Mouse (Mus musculus) v-Abl transformed pro-B cells (cell line): ENCODE results near the gene Sucla2.
"Not testable (repeated sequence)": the region's sequence is repeated elsewhere in the genome, so short reads cannot be mapped to it uniquely, and the experiment has no call there.

Source experiments
- in situ Hi-C, 2 experiments: fragments of 400-800 bp; cut with MboI; formaldehyde crosslinking; loops; one replicate each; pipeline ENCODE4 v1.15.1; 2025; ENCODE audit not compliant: unreplicated experiment in 2 of 2

Gene Sucla2

DNA sequence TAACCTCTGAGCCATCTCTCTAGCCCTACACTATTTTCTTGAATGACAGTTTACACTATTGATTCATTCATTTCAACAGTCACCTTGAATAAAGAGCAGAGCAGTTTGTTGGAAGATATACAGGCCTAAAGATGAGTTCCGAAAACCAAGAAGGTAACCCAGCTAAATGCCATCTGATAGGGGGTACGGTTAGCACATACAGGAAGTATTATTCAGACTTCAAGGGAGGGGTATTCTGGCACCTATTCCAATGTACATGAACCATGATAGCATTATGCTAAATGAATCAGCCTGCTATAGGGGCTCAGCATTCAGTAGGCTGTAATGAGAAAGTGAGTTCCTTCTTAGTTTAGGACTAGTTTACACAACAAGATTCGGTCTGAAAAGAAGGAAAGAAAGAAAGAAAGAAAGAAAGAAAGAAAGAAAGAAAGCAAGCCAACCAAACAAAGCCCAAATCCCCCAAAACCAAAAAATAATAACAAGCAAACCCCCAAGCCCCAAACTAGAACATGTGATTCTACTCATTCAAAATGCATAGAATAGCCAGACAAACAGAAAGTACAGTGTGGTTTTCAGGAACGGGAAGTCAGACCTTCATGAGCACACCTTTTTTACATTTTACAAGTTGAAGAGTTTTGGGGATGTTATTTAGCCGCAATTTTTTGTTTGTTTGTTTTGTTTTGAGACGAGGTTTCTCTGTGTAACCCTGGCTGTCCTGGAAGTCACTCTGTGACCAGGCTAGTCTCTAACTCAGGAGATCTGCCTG, 16.3 kb upstream of the Sucla2 start:
- in situ Hi-C loops: no loop called here

- in situ Hi-C loops: no loop called here
These were observed 15.2 kb upstream of the Sucla2 start, which contains the start of gene Med4 for GRCm38 (mm10) chr14:73509765-73510423. Med4 (plus strand) TSS chr14:73510025.

- in situ Hi-C loops: loop anchor here (10.0 kb wide), 3 partner anchors 1121 to 1191 kb away; partner anchors contain the start of gene Htr2a (in 1 of the 2)
These were observed 983 bp upstream of the Sucla2 start for GRCm38 (mm10) chr14:73524136-73524535.

GRCm38 (mm10) chr14:73528661-73529060, 3.5 kb downstream of the Sucla2 start:
- in situ Hi-C loops: loop anchor here (10.0 to 25.0 kb wide), 5 partner anchors 1116 to 1484 kb away; partner anchors contain the start of genes Htr2a (in 1 of the 2) and Rubcnl (in 1 of the 2)

DNA sequence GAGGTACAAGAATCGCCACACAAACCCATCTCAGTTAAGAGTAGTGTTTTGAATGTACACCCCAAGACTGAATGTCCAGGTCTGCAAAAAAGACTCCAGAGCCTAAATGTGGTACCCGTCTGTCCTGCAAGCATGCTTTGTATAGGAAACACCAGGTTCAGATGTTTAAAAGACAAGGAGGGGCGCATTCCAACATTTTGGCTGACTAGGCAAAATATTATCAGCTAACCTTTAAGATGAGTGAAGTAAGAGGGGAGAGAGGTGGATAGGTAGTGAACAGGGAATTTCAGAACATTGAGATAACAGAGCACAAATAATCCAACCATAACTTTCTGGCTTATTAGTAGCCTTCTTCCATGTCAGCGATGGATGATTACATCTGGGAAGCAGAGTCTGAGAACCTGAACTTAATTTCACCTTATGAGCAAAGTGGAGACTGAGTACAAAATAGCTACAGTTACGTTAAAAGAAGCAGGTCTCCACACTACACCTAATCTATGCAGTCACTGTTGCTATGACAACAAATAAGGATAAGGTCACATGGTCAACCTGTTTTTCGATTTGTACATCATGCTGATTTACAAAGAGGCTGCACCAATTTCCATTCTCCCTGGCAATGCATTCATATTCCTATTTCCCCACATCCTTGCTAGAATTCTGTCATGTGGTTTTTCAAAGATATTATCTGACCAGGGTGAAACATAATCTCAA, 8.8 kb downstream of the Sucla2 start:
- in situ Hi-C loops: loop anchor here (25.0 kb wide), 2 partner anchors 1453 to 1478 kb away; partner anchors contain the start of gene Rubcnl (in 1 of the 2)

DNA sequence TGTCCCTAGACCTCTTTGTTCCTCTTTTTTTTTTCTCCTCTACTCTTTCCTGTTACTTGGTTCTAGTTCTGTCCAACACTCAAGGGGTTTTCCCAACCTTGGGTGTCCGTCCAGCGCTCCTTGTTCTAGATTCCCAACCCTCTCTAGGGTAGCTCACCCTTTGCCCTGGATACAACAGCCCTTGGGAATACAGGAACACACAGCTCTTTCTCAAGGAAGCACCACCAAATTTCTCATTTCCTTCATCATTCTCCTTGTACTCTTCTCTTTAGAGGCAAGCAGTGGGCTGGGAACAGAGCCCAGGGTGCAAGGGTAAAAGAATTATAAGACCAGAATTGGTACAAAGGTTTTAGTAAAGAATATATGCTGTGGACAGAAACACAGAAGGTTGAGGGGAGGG, 10.5 kb downstream of the Sucla2 start:
- in situ Hi-C loops: loop anchor here (25.0 kb wide), 2 partner anchors 1452 to 1477 kb away; partner anchors contain the start of gene Rubcnl (in 1 of the 2)

- in situ Hi-C loops: loop anchor here (25.0 kb wide), 2 partner anchors 1444 to 1469 kb away; partner anchors contain the start of gene Rubcnl (in 1 of the 2)
These were observed 18.7 kb downstream of the Sucla2 start for GRCm38 (mm10) chr14:73543781-73544180.

- in situ Hi-C loops: loop anchor here (25.0 kb wide), 2 partner anchors 1440 to 1465 kb away; partner anchors contain the start of gene Rubcnl (in 1 of the 2)
These were observed 21.9 kb downstream of the Sucla2 start for GRCm38 (mm10) chr14:73547034-73547433.

- in situ Hi-C loops: loop anchor here (25.0 kb wide), 2 partner anchors 1439 to 1464 kb away; partner anchors contain the start of gene Rubcnl (in 1 of the 2)
These were observed 22.9 kb downstream of the Sucla2 start, which contains the start of gene Nudt15 for GRCm38 (mm10) chr14:73548051-73548450. Nudt15 (minus strand) TSS chr14:73548242.

- in situ Hi-C loops: no loop called here
These were observed 25.2 kb downstream of the Sucla2 start for GRCm38 (mm10) chr14:73550291-73550690.

DNA sequence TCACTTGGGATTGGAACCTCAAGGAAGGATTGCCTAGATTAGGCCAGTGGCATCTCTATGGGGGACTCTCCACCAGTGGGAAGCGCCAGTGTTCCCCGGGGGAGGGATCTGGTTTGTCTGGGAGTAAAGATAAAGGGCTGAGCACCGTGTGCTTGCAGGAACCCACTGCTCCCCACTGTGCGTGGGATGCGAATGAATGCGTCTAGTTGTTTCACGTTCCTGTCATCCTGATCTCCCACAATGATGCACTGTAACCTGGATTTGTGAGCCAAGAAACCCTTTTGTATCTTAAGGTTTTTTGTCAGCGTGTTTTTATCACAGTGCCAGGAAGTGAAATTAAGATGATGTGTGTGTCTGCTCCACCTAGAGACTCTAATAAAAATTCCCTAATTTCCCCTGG, 25.6 kb downstream of the Sucla2 start:
- in situ Hi-C loops: no loop called here

DNA sequence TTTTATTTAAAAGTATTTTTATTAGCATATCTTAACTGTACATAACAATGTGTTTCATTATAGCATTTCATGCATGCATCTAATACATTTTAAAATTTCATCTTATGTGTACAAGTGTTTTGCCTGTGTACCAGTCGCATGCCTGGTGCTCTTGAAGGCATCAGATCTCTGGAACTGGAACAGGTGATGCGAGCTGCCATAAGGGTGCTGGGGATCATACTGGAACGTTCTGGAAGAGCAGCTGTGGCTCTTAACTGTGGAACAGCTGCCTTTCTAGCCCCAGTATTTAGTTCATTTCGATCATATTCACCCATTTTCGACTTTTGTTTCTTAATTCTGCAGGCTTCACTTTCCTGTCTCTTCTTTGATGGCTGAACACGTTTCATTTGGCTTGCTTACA, 26.0 kb downstream of the Sucla2 start:
- in situ Hi-C loops: no loop called here

DNA sequence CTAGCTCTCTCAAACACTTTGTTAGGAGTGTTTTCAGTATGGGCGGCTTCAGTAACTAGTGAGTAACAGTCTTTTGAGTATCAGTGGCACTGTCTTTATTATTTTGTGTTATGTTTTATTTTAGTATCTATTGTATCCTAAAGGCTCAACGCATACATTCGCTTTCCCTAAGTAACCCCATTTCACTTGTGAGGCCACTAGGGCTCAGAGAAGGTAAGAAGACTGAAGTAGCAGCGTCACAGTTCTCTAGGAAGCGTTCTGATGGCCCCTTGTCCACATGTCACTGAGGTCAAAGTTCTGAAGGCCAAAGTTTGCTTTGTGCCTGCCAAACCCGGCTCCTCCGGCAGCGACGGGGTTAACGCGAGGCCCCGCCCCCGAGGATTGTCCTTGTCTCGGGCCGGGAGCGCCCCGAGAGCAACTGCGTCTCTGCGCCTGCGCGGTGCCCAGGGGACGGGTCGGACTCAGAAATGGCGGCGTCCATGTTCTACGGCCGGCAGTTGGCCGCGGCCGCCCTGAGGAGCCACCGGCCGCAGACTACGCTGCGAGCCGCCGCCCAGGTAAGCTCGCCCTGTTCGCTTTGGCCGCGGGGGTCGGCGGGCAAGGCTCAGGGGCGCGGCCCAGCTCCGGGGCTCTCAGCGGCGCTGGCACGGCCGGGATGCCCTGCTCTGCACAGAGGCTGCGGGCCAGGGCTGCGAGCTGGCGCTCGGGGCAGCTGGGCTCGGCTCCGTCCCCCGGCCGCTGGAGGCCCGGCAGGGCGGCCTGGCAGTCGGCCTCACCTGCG, 27.4 kb downstream of the Sucla2 start:
- in situ Hi-C loops: no loop called here

DNA sequence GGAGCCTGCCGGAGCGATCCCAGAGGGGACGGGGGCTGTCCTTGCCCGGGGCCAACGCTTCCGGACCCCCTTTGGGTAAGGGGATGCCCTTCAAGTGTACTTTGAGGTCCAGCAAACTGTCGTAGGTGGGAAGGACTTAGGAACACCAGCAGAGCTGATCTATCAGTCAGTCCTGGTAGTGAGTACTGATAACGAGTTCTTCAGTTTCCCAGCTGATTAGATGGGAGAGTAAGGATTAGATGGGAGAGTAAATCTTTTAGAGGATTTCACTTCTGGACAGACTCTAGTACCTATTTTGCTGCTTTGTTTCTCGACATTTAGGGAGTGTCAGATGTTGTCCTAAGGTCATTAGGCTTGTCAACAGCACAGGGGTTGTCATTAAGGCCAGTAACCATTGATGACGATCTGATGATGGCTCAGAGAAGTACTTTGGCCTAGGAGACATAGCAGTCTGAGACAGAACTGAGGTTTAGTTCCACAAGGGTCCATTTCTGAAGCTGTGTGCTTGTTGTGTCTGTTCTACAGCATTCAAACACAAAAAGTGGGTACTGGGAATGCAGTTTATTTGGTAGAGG, 28.1 kb downstream of the Sucla2 start:
- in situ Hi-C loops: no loop called here

GRCm38 (mm10) chr14:73569831-73570230, 44.7 kb downstream of the Sucla2 start:
- in situ Hi-C loops: not testable (repeated sequence)

- in situ Hi-C loops: no loop called here
These were observed 46.0 kb downstream of the Sucla2 start for GRCm38 (mm10) chr14:73571143-73571542.

DNA sequence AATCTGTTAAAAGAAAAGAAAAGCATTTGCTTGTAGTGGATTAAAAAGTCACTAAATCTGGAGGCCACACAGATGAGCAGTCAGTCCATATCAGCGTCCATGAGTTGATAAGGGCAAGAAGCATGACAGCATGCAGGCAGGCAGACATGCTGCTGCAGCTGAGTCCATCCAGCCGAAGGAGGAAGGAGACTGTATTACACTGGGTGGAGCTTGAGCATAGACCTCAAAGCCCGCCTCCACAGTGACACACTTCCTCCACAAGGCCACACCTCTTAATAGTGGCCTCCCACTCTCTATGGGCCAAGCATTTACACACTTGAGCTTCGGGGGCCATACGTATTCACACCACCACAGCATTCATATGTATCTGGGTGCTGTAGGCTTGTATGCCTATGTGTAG, 48.9 kb downstream of the Sucla2 start:
- in situ Hi-C loops: no loop called here

DNA sequence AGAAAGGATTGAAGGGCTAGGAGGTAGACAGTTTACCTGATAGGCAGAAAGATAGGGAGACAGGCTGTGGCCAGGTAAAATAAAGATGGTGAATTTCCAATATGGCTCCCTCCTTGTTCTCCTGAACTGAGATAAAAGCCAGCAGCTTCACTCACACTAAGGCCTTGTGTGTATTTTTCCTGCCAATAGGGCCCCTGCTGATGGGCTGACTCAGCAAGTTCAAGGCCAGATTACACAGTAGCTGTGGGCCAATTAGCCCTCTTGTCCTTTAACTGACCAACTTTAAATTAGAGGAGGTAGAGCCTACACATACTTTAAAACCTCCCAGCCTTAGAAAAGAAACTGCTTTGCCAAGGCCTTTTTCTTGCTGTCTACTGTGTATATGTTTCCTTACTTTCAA, 51.2 kb downstream of the Sucla2 start:
- in situ Hi-C loops: no loop called here

DNA sequence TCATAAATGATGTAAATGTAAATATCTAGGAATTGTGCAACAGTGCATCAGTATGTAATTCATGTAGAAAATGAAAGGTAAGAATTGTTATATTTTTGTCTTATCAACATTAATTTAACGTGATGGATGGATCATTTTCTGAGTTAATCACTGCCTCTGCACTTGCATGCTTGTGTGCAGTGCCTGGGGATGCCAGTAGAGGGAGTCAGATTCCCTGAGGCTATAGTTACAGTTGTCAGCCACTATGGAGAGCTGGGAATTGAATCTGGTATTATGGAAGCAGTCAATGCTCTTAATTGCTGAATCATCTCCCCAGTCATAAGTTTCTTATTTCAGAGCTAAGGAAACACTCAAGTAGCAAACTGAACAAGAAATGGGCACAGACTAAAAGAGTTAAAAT, 63.0 kb downstream of the Sucla2 start:
- in situ Hi-C loops: no loop called here

- in situ Hi-C loops: no loop called here
These were observed 67.0 kb downstream of the Sucla2 start for GRCm38 (mm10) chr14:73592166-73592565.
